Mouse (Mus musculus) midbrain, postnatal 0 days (tissue): ENCODE results near the gene Kmt5b. TPM values are rescaled to one million over a fixed set of nuclear protein-coding genes. Genes with fewer than 3 reads are reported as not detected.

ENCODE experiments used
- ATAC-seq: fragments of 200-750 bp; cut with Nextera tagmentation; 2 replicates; pipeline ENCODE4 v1.8.0; 2017; ENCODE audit warnings: moderate number of reproducible peaks, mild to moderate bottlenecking, moderate TSS enrichment, moderate library complexity; ENCODE audit not compliant: low FRiP score
- DNase-seq: peaks from one replicate; pipeline ENCODE4 v3.0.0-alpha.2; 2015; ENCODE audit warnings: low spot score
- H3K27ac ChIP-seq: fragments of 300-500 bp; sonication (generic); 2 replicates; pipeline ENCODE4 v1.5.1; 2014; ENCODE audit warnings: low read depth, mild to moderate bottlenecking, low read length, mixed read lengths
- H3K27me3 ChIP-seq: fragments of 300-500 bp; sonication (generic); 2 replicates; pipeline ENCODE4 v1.6.1; 2014; ENCODE audit warnings: low read length, control low read depth, mixed read lengths; ENCODE audit not compliant: insufficient read depth
- H3K36me3 ChIP-seq: fragments of 300-500 bp; sonication (generic); 2 replicates; pipeline ENCODE4 v1.6.1; 2014; ENCODE audit warnings: low read length, control low read depth, mixed read lengths; ENCODE audit not compliant: insufficient read depth
- H3K4me1 ChIP-seq: fragments of 300-500 bp; sonication (generic); 2 replicates; pipeline ENCODE4 v1.6.1; 2014; ENCODE audit warnings: mild to moderate bottlenecking, control low read depth, antibody characterized with exemption, low read length, mixed read lengths; ENCODE audit not compliant: insufficient read depth
- H3K4me2 ChIP-seq: fragments of 300-500 bp; sonication (generic); 2 replicates; pipeline ENCODE4 v1.6.1; 2014; ENCODE audit warnings: low read depth, mild to moderate bottlenecking, low read length, mixed read lengths; ENCODE audit not compliant: poor library complexity, severe bottlenecking
- H3K4me3 ChIP-seq: fragments of 300-500 bp; sonication (generic); 2 replicates; pipeline ENCODE4 v1.5.1; 2014; ENCODE audit warnings: low read depth, mild to moderate bottlenecking, low read length, moderate library complexity
- H3K9ac ChIP-seq: fragments of 300-500 bp; sonication (generic); replicated peaks from 2 replicates; pipeline ENCODE4 v1.6.1; 2014; ENCODE audit warnings: mild to moderate bottlenecking, low read length, moderate library complexity, mixed read lengths; ENCODE audit not compliant: poor library complexity, severe bottlenecking
- H3K9me3 ChIP-seq: fragments of 300-500 bp; sonication (generic); 2 replicates; pipeline ENCODE4 v1.6.1; 2016; ENCODE audit warnings: low read length, control low read depth
- CTCF ChIP-seq: IDR thresholded peaks from 2 replicates; pipeline ENCODE4 v1.5.1; 2016; ENCODE audit warnings: antibody characterized with exemption, mild to moderate bottlenecking
- WGBS: fragments of 180-500 bp; shearing (Covaris S2); extraction: QIAGEN DNeasy Blood & Tissue Kit; methylation state at CpG from one replicate; pipeline ENCODE4 v1.1.7; 2014; 5-methylcytosine and 5-hydroxymethylcytosine counted together
- polyA plus RNA-seq: library from polyadenylated mRNA; unstranded; fragments of >200 nt; fragmentation: Nextera tagmentation; extraction: Ambion mirVana; gene quantifications from 2 replicates; pipeline ENCODE4 v1.2.1, GENCODE M21; 2015
- total RNA-seq: library from RNA; depleted of rRNA; stranded (reverse); fragments of >200 nt; gene quantifications from 2 replicates; pipeline ENCODE4 v1.2.3, GENCODE M21; 2014

The Kmt5b gene
- total and polyA plus RNA-seq, 2 experiments from 2014 or later = 41.4 to 64.0 TPM

DNA sequence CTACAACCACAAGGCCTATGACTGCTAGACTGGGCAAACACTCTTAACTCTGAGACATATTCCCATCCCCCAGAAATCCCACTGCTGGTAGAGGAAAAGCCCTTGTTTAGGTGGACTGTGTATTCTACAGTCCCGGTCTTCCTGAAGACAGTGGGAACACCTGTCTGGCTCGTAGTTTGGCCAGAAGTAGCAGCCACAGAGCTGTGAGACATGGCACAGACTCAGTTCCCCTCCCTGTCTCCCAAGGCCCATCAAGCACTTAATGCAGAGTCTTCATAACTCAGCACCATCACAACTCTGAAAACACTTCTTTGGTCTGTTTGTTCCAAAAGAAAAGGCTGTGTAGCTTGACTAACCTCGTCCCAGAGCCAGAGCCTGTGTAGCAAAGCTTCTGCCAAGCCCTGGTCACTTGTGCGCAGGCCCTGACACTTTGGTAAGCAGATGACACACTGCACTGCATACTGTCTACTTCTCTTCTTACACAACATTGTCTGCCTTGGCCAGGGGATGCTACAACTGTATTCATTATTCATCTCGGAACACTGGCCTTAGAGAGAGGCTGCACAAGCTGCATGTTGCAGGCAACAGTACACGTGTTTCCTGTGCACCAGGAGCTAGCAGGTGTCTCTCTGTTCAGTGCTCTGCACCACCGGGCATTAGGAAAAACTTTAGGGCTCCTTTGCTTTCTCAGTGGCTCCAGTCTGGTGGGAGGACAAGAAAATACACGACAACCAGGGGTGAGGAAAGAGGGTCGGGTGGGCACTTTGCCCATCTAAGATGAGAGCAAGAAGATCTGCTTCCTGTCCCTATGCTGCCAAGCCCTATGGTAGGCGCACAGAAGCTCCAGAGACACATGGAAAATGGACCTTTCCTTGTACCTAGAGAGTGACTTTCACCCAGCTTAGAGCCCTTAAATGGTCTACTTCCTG, 79.7 kb downstream of the Kmt5b start:
- H3K4me2 ChIP-seq = no peak overlapping the region
- TF ChIP-seq CTCF = no peak
- WGBS = 85% methylated on average over 10 of the region's 10 CpGs
- ATAC-seq (no peak), DNase-seq (no peak)
- H3K27ac ChIP-seq = no peak overlapping the region
- H3K27me3 ChIP-seq = no peaks in the 10 kb centered on the region
- no peaks in the 10 kb centered on the region for H3K36me3 ChIP-seq
- H3K9ac ChIP-seq = no peak overlapping the region
- no peaks in the 10 kb centered on the region for H3K9me3 ChIP-seq
- H3K4me1 ChIP-seq = no peaks in the 10 kb centered on the region
- H3K4me3 ChIP-seq = no peak overlapping the region

DNA sequence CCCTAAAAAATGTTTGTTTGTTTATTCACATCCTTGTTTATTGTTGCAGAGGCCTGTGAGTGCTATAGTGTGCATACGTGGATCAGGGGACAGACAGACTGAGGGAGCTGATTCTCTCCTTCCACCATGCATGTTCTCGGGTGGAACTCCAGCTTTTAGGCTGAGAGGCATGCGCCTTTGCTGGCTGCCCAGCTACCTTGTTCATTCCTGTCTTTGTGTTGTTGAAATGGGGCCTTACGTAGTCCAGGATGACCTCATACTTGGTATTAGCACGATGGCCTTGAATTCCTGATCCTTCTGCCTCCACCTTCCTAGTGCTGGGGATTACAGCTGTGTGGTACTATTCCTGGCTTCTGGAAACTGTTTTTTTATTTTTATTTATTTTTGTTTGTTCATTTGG, 80.5 kb downstream of the Kmt5b start:
- Histone ChIP-seq H3K9me3 (no peaks in the 10 kb centered on the region), H3K4me2 (no peak overlapping the region), H3K27ac (no peak overlapping the region), H3K27me3 (no peaks in the 10 kb centered on the region), H3K4me3 (no peak overlapping the region), H3K9ac (no peak overlapping the region), H3K36me3 (no peaks in the 10 kb centered on the region), H3K4me1 (no peaks in the 10 kb centered on the region)
- WGBS = 84% methylated on average over 5 of the region's 5 CpGs
- ATAC-seq = no peak
- no peak for TF ChIP-seq CTCF
- no peak for DNase-seq

DNA sequence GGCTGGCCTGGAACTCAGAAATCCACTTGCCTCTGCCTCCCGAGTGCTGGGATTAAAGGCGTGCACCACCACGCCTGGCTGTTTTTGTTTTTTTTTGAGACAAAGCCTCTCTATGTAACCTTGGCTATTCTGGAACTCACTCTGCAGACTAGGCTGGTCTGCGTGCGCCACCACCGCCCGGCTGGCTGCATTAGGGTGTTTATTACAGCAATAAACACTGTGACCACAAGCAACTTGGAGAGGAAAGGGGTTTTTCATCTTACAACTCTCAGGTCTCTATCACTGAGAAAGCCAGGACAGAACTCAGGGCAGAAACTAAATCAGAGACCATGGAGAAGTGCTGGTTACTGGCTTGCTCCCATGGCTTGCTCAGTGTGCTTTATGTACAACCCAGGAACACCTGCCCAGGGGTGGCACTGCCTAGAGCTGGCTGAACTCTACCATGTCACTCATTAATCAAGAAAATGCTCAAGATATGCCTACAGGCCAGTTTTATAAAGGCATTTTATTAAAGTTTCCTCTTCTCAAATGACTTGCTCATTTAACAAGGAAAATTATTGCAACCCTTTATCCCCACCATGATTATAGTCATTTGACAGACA, 81.1 kb downstream of the Kmt5b start:
- TF ChIP-seq CTCF = no peak
- 86% methylated on average over 7 of the region's 7 CpGs for WGBS
- ATAC-seq (no peak), DNase-seq (no peak)
- no peaks in the 10 kb centered on the region for H3K36me3 ChIP-seq
- no peak overlapping the region for H3K4me3 ChIP-seq
- H3K9me3 ChIP-seq = no peaks in the 10 kb centered on the region
- 0 out of 2 replicates have a peak, but pooled peaks cover 2% of the 10 kb centered on the region for H3K4me1 ChIP-seq
- H3K9ac ChIP-seq = no peak overlapping the region
- H3K27me3 ChIP-seq = no peaks in the 10 kb centered on the region
- no peak overlapping the region for H3K27ac ChIP-seq
- H3K4me2 ChIP-seq = no peak overlapping the region

DNA sequence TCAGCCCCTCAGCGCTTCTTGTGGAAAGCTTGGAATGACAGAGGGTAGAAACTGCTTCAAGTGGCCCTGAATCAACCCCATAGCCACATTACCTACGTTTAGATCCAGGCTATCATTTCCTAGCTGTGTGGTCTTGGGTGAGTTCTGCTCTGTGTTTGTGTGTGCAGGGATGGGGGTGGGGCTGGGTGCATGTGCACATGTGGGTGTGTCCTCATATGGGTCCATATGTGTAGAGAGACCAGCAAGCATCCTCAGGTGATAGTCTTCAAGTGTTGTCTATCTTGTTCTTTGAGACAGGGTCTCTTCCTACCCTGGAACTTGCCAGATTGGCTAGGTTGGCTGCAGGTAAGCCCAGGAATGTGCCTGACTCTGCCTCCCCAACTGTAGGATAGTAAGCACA, 82.0 kb downstream of the Kmt5b start:
- no peaks in the 10 kb centered on the region for H3K9me3 ChIP-seq
- no peak for TF ChIP-seq CTCF
- H3K27ac ChIP-seq = no peak overlapping the region
- 88% methylated on average over 2 of the region's 2 CpGs for WGBS
- H3K36me3 ChIP-seq = no peaks in the 10 kb centered on the region
- no peak overlapping the region for H3K4me2 ChIP-seq
- no peak for DNase-seq
- H3K27me3 ChIP-seq = no peaks in the 10 kb centered on the region
- no peak overlapping the region for H3K4me3 ChIP-seq
- H3K4me1 ChIP-seq = peaks cover 6% of the 10 kb centered on the region; the same call in 1 of the 2 replicates
- H3K9ac ChIP-seq = no peak overlapping the region
- no peak for ATAC-seq

DNA sequence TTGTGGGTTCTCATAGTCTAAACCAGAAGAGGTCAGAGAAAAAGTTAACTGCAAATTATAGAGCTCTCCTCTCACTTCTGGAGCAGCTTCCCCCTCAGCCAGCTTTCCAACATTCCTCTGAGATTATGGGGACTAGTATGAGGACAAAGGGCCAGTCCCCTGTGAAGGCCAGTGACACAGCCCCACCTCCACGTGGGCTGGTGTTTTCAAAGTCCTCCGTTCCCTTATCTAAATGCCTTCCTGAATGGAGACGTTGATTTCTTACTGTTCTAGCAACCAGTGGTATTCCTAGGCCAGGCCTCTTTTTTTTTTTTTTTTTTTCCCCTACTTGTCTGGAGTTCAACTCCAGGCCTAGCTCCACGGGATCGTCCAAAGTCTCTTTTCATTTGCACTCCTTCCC, 82.9 kb downstream of the Kmt5b start:
- Histone ChIP-seq H3K9me3 (no peaks in the 10 kb centered on the region), H3K4me1 (peaks cover 7% of the 10 kb centered on the region), H3K27me3 (no peaks in the 10 kb centered on the region), H3K27ac (no peak overlapping the region), H3K4me3 (no peak overlapping the region), H3K9ac (no peak overlapping the region), H3K36me3 (no peaks in the 10 kb centered on the region), H3K4me2 (no peak overlapping the region)
- 39% methylated on average over 5 of the region's 5 CpGs for whole genome bisulfite sequencing
- no peak for ATAC-seq
- DNase-seq = no peak
- TF ChIP-seq CTCF = no peak
